Mouse (Mus musculus) liver, postnatal 0 days (tissue): ENCODE data around the gene Chd2. TPM values are rescaled to one million over a fixed set of nuclear protein-coding genes. Genes with fewer than 3 reads are reported as not detected.
"Not testable (repeated sequence)": the region's sequence is repeated elsewhere in the genome, so short reads cannot be mapped to it uniquely, and the experiment has no call there.

Experiments
- ATAC-seq: fragments of 200-750 bp; cut with Nextera tagmentation; 2 replicates; pipeline ENCODE4 v1.8.0; 2017; ENCODE audit warnings: mild to moderate bottlenecking, moderate library complexity
- DNase-seq: peaks from one replicate; pipeline ENCODE4 v3.0.0-alpha.2; 2016
- H3K27ac ChIP-seq: fragments of 300-500 bp; sonication (generic); 2 replicates; pipeline ENCODE4 v1.5.1; 2014; ENCODE audit warnings: antibody characterized with exemption, moderate library complexity, mild to moderate bottlenecking, low read depth
- H3K27me3 ChIP-seq: fragments of 300-500 bp; sonication (generic); 2 replicates; pipeline ENCODE4 v1.6.1; 2014; ENCODE audit warnings: low read length, control low read depth, mixed read lengths; ENCODE audit not compliant: insufficient read depth
- H3K36me3 ChIP-seq: fragments of 300-500 bp; sonication (generic); replicated peaks from 2 replicates; pipeline ENCODE4 v1.6.1; 2014; ENCODE audit warnings: mild to moderate bottlenecking, control low read depth, low read length, moderate library complexity, mixed read lengths; ENCODE audit not compliant: insufficient read depth
- H3K4me1 ChIP-seq: fragments of 300-500 bp; sonication (generic); 2 replicates; pipeline ENCODE4 v1.6.1; 2014; ENCODE audit warnings: antibody characterized with exemption, mild to moderate bottlenecking, control low read depth; ENCODE audit not compliant: insufficient read depth
- H3K4me2 ChIP-seq: fragments of 300-500 bp; sonication (generic); 2 replicates; pipeline ENCODE4 v1.6.1; 2014; ENCODE audit warnings: low read depth, mild to moderate bottlenecking, low read length, moderate library complexity, mixed read lengths
- H3K4me3 ChIP-seq: fragments of 300-500 bp; sonication (generic); 2 replicates; pipeline ENCODE4 v1.5.1; 2014; ENCODE audit warnings: low read depth, low read length
- H3K9ac ChIP-seq: fragments of 300-500 bp; sonication (generic); replicated peaks from 2 replicates; pipeline ENCODE4 v1.6.1; 2014; ENCODE audit warnings: mild to moderate bottlenecking, moderate library complexity
- H3K9me3 ChIP-seq: fragments of 300-500 bp; sonication (generic); 2 replicates; pipeline ENCODE4 v1.6.1; 2016; ENCODE audit warnings: mild to moderate bottlenecking, control low read depth, low read length, mixed read lengths
- CTCF ChIP-seq: sonication (generic); IDR thresholded peaks from 2 replicates; pipeline ENCODE4 v1.5.1; 2016; ENCODE audit warnings: antibody characterized with exemption, low read depth
- EP300 ChIP-seq: IDR thresholded peaks from 2 replicates; pipeline ENCODE4 v1.6.1; 2016; ENCODE audit warnings: antibody characterized with exemption, low read depth, mild to moderate bottlenecking
- WGBS: fragments of 180-500 bp; shearing (Covaris S2); extraction: QIAGEN DNeasy Blood & Tissue Kit; methylation state at CpG from one replicate; pipeline ENCODE4 v1.1.7; 2014; ENCODE audit not compliant: insufficient replicate concordance; 5-methylcytosine and 5-hydroxymethylcytosine counted together
- polyA plus RNA-seq: library from polyadenylated mRNA; unstranded; fragments of >200 nt; fragmentation: Nextera tagmentation; extraction: Ambion mirVana; gene quantifications from 2 replicates; pipeline ENCODE4 v1.2.1, GENCODE M21; 2015

The Chd2 gene
- polyA plus RNA-seq, 1 experiment from 2014 or later, result 17.2 TPM

GRCm38 (mm10) chr7:73577888-73578421 lies 36.3 kb upstream of the Chd2 start:
- Histone ChIP-seq H3K9ac (no peak overlapping the region), H3K27ac (peak overlapping the region; percentile 78), H3K4me2 (no peak overlapping the region), H3K9me3 (no peaks in the 10 kb centered on the region), H3K36me3 (no peaks in the 10 kb centered on the region), H3K4me1 (peaks cover 16% of the 10 kb centered on the region), H3K4me3 (no peak overlapping the region), H3K27me3 (no peaks in the 10 kb centered on the region)
- ATAC-seq, result peak; percentile 79
- peak; percentile 47 for DNase-seq
- no peak for TF ChIP-seq CTCF
- peak; percentile 79 for TF ChIP-seq EP300
- WGBS, result 58% methylated on average over 6 of the region's 6 CpGs

GRCm38 (mm10) chr7:73576101-73576936 lies 34.7 kb upstream of the Chd2 start:
- 61% methylated on average over 16 of the region's 16 CpGs for WGBS
- ATAC-seq (no peak), DNase-seq (no peak)
- Histone ChIP-seq H3K27me3 (no peaks in the 10 kb centered on the region), H3K9ac (peak overlapping the region; percentile 21; the same call in 1 of the 2 replicates), H3K4me3 (no peak overlapping the region), H3K9me3 (no peaks in the 10 kb centered on the region), H3K4me1 (peaks cover 16% of the 10 kb centered on the region), H3K27ac (peak overlapping the region; percentile 78; the same call in 1 of the 2 replicates), H3K36me3 (no peaks in the 10 kb centered on the region), H3K4me2 (0 out of 2 replicates have a peak overlapping the region, but pooled peaks have one; percentile 8)
- TF ChIP-seq CTCF, result no peak
- TF ChIP-seq EP300, result no peak

- no peaks in the 10 kb centered on the region for H3K36me3 ChIP-seq
- H3K27ac ChIP-seq, result peak overlapping the region; percentile 7; the same call in 1 of the 2 replicates
Observed at GRCm38 (mm10) chr7:73575257-73575656, 33.6 kb upstream of the Chd2 start.

DNA sequence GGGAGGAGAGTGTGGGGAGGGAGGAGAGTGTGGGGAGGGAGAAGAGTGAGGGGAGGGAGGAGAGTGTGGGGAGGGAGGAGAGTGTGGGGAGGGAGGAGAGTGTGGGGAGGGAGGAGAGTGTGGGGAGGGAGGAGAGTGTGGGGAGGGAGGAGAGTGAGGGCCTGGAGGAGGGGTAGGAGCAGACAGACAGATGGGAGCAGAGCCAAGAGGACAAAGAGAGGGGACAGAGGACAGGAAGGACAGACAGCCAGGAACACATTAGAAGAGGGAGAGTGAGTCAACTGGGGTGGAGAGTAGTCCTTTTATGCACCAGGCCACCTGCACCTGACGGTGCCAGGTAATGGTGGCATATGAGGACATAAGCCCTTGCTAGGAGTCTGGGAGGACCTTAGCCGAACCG lies 33.0 kb upstream of the Chd2 start:
- not testable (repeated sequence) for DNase-seq, H3K4me3 ChIP-seq, H3K36me3 ChIP-seq, H3K27me3 ChIP-seq, H3K9me3 ChIP-seq, ATAC-seq, H3K4me2 ChIP-seq, H3K9ac ChIP-seq
- WGBS, result 70% methylated on average over 3 of the region's 3 CpGs
- H3K27ac ChIP-seq, result peak overlapping the region; percentile 7; the same call in 1 of the 2 replicates
- H3K4me1 ChIP-seq, result peaks cover 20% of the 10 kb centered on the region

More at GRCm38 (mm10) chr7:73575257-73575656, 33.6 kb upstream of the Chd2 start:
- Histone ChIP-seq H3K4me3 (no peak overlapping the region), H3K4me1 (peaks cover 20% of the 10 kb centered on the region), H3K4me2 (no peak overlapping the region), H3K9ac (no peak overlapping the region), H3K27me3 (no peaks in the 10 kb centered on the region), H3K9me3 (no peaks in the 10 kb centered on the region)
- DNase-seq (no peak), ATAC-seq (no peak)
- TF ChIP-seq EP300 (no peak), CTCF (no peak)
- WGBS, result 71% methylated on average over 8 of the region's 8 CpGs

- Histone ChIP-seq H3K4me2 (no peak overlapping the region), H3K4me3 (no peak overlapping the region), H3K9me3 (no peaks in the 10 kb centered on the region), H3K4me1 (peaks cover 22% of the 10 kb centered on the region; the same call in 1 of the 2 replicates), H3K27ac (peak overlapping the region; percentile 69), H3K36me3 (no peaks in the 10 kb centered on the region), H3K9ac (no peak overlapping the region), H3K27me3 (no peaks in the 10 kb centered on the region)
- WGBS, result 28% methylated on average over 3 of the region's 3 CpGs
- DNase-seq, result no peak
- no peak for TF ChIP-seq CTCF
- TF ChIP-seq EP300, result no peak
- ATAC-seq, result no peak
Observed at GRCm38 (mm10) chr7:73572571-73572970, 30.9 kb upstream of the Chd2 start.

- DNase-seq, result no peak
- no peak overlapping the region for H3K4me3 ChIP-seq
- H3K27ac ChIP-seq, result peak overlapping the region; percentile 22; the same call in 1 of the 2 replicates
- H3K4me1 ChIP-seq, result peaks cover 16% of the 10 kb centered on the region; the same call in 1 of the 2 replicates
- H3K36me3 ChIP-seq, result no peaks in the 10 kb centered on the region
- no peaks in the 10 kb centered on the region for H3K27me3 ChIP-seq
- H3K9ac ChIP-seq, result no peak overlapping the region
- no peak for TF ChIP-seq EP300
- WGBS, result 85% methylated on average over 3 of the region's 3 CpGs
- no peak overlapping the region for H3K4me2 ChIP-seq
- no peaks in the 10 kb centered on the region for H3K9me3 ChIP-seq
- ATAC-seq, result no peak
Observed at GRCm38 (mm10) chr7:73568801-73569403, 27.3 kb upstream of the Chd2 start.
